32 mouse cellular contexts compared by ENCODE assay signal in genomic region chr4:137255568-137255967, GRCm38 (mm10). TPM values are rescaled to one million over a fixed set of nuclear protein-coding genes. Genes with fewer than 3 reads are reported as not detected.
DNase-seq lines count a peak whose midpoint lies in the region; ATAC-seq lines count a peak whose summit lies in the region.
"Had no signal": no experiment of that assay in that cellular context is flagged by ENCODE, and none has a peak within 500 bp of the region (broad histone marks: within the 10 kb centered on the region; RNA-seq: fewer than 3 reads in every experiment).

No protein-coding gene starts in this region.

- intact Hi-C loops in left cerebral cortex, postnatal 10 days (cut with DNase I) = no loop called here

- H3K27me3 ChIP-seq in embryonic facial prominence, embryonic 15.5 days = no peaks in the 10 kb centered on the region
- H3K27me3 ChIP-seq in embryonic facial prominence, embryonic 10.5 days (replicated peaks; ENCODE audit: low read depth, poor library complexity, severe bottlenecking) = no peaks in the 10 kb centered on the region
- H3K27me3 ChIP-seq in stomach, embryonic 15.5 days (replicated peaks) = no peaks in the 10 kb centered on the region
- H3K27me3 ChIP-seq: heart, embryonic 12.5 days; hindbrain, embryonic 15.5 days; liver, embryonic 12.5 days; midbrain, embryonic 13.5 days had no signal

- 57% methylated on average over 8 of the region's 8 CpGs for WGBS in embryonic facial prominence, embryonic 15.5 days
- WGBS in embryonic facial prominence, embryonic 10.5 days = 76% methylated on average over 8 of the region's 8 CpGs
- 52% methylated on average over 8 of the region's 8 CpGs for WGBS in stomach, embryonic 15.5 days

- no peak overlapping the region for H3K4me3 ChIP-seq in embryonic facial prominence, embryonic 15.5 days (replicated peaks)
- no peak overlapping the region for H3K4me3 ChIP-seq in embryonic facial prominence, embryonic 10.5 days
- H3K4me3 ChIP-seq in stomach, embryonic 15.5 days (replicated peaks) = no peak overlapping the region
- H3K4me3 ChIP-seq: heart, embryonic 12.5 days; hindbrain, embryonic 15.5 days; liver, embryonic 12.5 days; midbrain, embryonic 13.5 days had no signal

- H3K9me3 ChIP-seq in embryonic facial prominence, embryonic 15.5 days (replicated peaks) = no peaks in the 10 kb centered on the region
- H3K9me3 ChIP-seq in embryonic facial prominence, embryonic 10.5 days = peaks cover 3% of the 10 kb centered on the region; the same call in 1 of the 2 replicates
- no peaks in the 10 kb centered on the region for H3K9me3 ChIP-seq in stomach, embryonic 15.5 days
- H3K9me3 ChIP-seq: hindbrain, embryonic 15.5 days; liver, embryonic 12.5 days; midbrain, embryonic 13.5 days had no signal

- ATAC-seq in embryonic facial prominence, embryonic 15.5 days (ENCODE audit: insufficient number of reproducible peaks, low FRiP score, low TSS enrichment, low read depth) = 0 out of 2 replicates have a peak, but pooled peaks have one; percentile 44
- ATAC-seq in stomach, embryonic 15.5 days (ENCODE audit: insufficient read depth, low FRiP score, low read depth) = peak; percentile 49
- ATAC-seq: activated CD4-positive, CD25-positive, alpha-beta regulatory T cell, adult 4 months; forebrain, embryonic 14.5 days; inflammation-experienced regulatory T-cells, adult 6 months; liver, embryonic 12.5 days; liver, postnatal 0 days; midbrain, embryonic 13.5 days had no signal

- no peak for DNase-seq in embryonic facial prominence, embryonic 10.5 days (ENCODE audit: low spot score)
- DNase-seq in Muller cell, postnatal 12 days (ENCODE audit: inconsistent ontology term) = peak; percentile 9
- DNase-seq in urinary bladder, postnatal 36 days (ENCODE audit: low spot score in 2 of 2) = peak; percentile 55 to 62
- no peak for DNase-seq in left cerebral cortex, postnatal 10 days (ENCODE audit: extremely low spot score in 1 of 2, low spot score in 2 of 2)
- DNase-seq in MN1 (ENCODE audit: low spot score) = no peak
- DNase-seq: adrenal gland, adult 2 months; cerebellum, adult 2 months; cerebellum, postnatal 14 days; gastrocnemius, postnatal 25 days; heart, adult 11 months; kidney, adult 8-10 months; kidney, postnatal 4 days; left cerebral cortex, postnatal 4 days; liver, postnatal 0 days; lung, postnatal 36 days; retina, postnatal 1 day; right cerebral cortex, postnatal 14 days; thymus, postnatal 4 days had no signal

- H3K27ac ChIP-seq in embryonic facial prominence, embryonic 15.5 days (replicated peaks) = no peak overlapping the region
- no peak overlapping the region for H3K27ac ChIP-seq in embryonic facial prominence, embryonic 10.5 days (replicated peaks)
- H3K27ac ChIP-seq in stomach, embryonic 15.5 days = 0 out of 2 replicates have a peak overlapping the region, but pooled peaks have one; percentile 16
- H3K27ac ChIP-seq: hindbrain, embryonic 15.5 days; kidney, postnatal 0 days; liver, embryonic 12.5 days; midbrain, embryonic 13.5 days had no signal

- no peak overlapping the region for H3K4me2 ChIP-seq in embryonic facial prominence, embryonic 15.5 days (replicated peaks)
- H3K4me2 ChIP-seq in stomach, embryonic 15.5 days = no peak overlapping the region
- H3K4me2 ChIP-seq: heart, embryonic 12.5 days; hindbrain, embryonic 15.5 days; liver, embryonic 12.5 days; midbrain, embryonic 13.5 days had no signal

- H3K36me3 ChIP-seq in embryonic facial prominence, embryonic 15.5 days = no peaks in the 10 kb centered on the region
- H3K36me3 ChIP-seq in embryonic facial prominence, embryonic 10.5 days (replicated peaks) = no peaks in the 10 kb centered on the region
- H3K36me3 ChIP-seq in stomach, embryonic 15.5 days = no peaks in the 10 kb centered on the region
- H3K36me3 ChIP-seq: heart, embryonic 12.5 days; hindbrain, embryonic 15.5 days; liver, embryonic 12.5 days; midbrain, embryonic 13.5 days had no signal

- peaks cover 8% of the 10 kb centered on the region; the same call in 1 of the 2 replicates for H3K4me1 ChIP-seq in embryonic facial prominence, embryonic 15.5 days
- H3K4me1 ChIP-seq in embryonic facial prominence, embryonic 10.5 days = peaks cover 7% of the 10 kb centered on the region; the same call in 1 of the 2 replicates
- peaks cover 3% of the 10 kb centered on the region; the same call in 1 of the 2 replicates for H3K4me1 ChIP-seq in stomach, embryonic 15.5 days
- H3K4me1 ChIP-seq: hindbrain, embryonic 15.5 days; midbrain, embryonic 13.5 days had no signal

- H3K9ac ChIP-seq in embryonic facial prominence, embryonic 15.5 days = no peak overlapping the region
- no peak overlapping the region for H3K9ac ChIP-seq in stomach, embryonic 15.5 days
- H3K9ac ChIP-seq: heart, embryonic 12.5 days; hindbrain, embryonic 15.5 days; liver, embryonic 12.5 days; liver, postnatal 0 days; midbrain, embryonic 13.5 days had no signal

RNA-seq across cellular contexts. Expression of gene Wnt4, which starts 21.7 kb away (rescaled TPM):
- polyA plus RNA-seq in embryonic facial prominence, embryonic 15.5 days (2015; fragmentation: Nextera tagmentation; extraction: Ambion mirVana) = 11.6 and 12.9 TPM in 2 replicates
- 1.2 and 1.5 TPM in 2 replicates for polyA plus RNA-seq in embryonic facial prominence, embryonic 10.5 days (2016; fragmentation: Nextera tagmentation; extraction: Ambion mirVana)
- 13.6 and 20.4 TPM in 2 replicates for polyA plus RNA-seq in stomach, embryonic 15.5 days (2015; fragmentation: Nextera tagmentation; extraction: Ambion mirVana)
- total RNA-seq in left cerebral cortex, postnatal 10 days (2021) = 10 to 100 TPM; 15.5 to 16.2 TPM
- total RNA-seq: hematopoietic stem cell, adult 5-6 weeks; megakaryocyte-erythroid progenitor cell, adult 5-6 weeks; MEL; monocyte, adult 5-6 weeks had no signal

Comparison
In these comparisons a context has a peak if more than half of its experiments do, and no peak if none do; other contexts are left out.
1. DNase-seq: peak in Muller cell, postnatal 12 days (single experiment) and urinary bladder, postnatal 36 days (2 of 2); none in embryonic facial prominence, embryonic 10.5 days (single experiment), left cerebral cortex, postnatal 10 days (0 of 2) and MN1 (single experiment).